Mouse (Mus musculus): ENCODE data around the gene C5ar2. TPM values are rescaled to one million over a fixed set of nuclear protein-coding genes. Genes with fewer than 3 reads are reported as not detected.

The C5ar2 gene
- 0.85 and 1.1 TPM in 2 replicates for polyA plus RNA-seq (2016; fragmentation: Nextera tagmentation; extraction: Ambion mirVana)

DNA sequence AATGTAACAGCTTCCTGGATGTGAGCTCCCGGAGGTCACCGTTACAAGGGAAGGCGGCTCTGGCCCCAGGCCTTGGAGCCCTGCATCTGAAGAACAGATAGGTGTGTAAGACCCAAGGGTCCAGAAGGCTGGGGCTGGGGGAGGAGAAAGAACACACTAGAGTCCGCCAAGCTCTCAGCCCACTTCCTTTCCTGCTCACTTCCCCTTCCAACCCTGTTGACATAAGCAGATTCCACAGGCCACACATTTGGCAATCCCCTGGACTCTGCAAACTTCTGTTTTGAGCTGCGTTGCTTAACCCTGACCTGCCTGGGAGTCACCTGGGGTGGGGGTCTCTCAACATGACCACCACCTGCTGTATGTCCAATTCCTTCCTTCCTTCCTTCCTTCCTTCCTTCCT lies at the start of gene C5ar2:
TSS of gene C5ar2 (minus strand) at position 88 of the 400 bp plus-strand sequence.
- ATAC-seq (ENCODE audit: insufficient number of reproducible peaks, low FRiP score) = no peak
- WGBS = 63% methylated on average over 5 of the region's 5 CpGs
- H3K36me3 ChIP-seq = no peaks in the 10 kb centered on the region
- no peaks in the 10 kb centered on the region for H3K27me3 ChIP-seq (replicated peaks)
- H3K4me2 ChIP-seq = no peak within 1 kb of the TSS
- no peak within 1 kb of the TSS for H3K4me3 ChIP-seq
- H3K9ac ChIP-seq = no peak within 1 kb of the TSS
- H3K27ac ChIP-seq (ENCODE audit: poor library complexity, severe bottlenecking) = no peak within 1 kb of the TSS
- peaks cover 6% of the 10 kb centered on the region; the same call in 1 of the 2 replicates for H3K4me1 ChIP-seq (replicated peaks)
- H3K9me3 ChIP-seq (replicated peaks) = no peaks in the 10 kb centered on the region

DNA sequence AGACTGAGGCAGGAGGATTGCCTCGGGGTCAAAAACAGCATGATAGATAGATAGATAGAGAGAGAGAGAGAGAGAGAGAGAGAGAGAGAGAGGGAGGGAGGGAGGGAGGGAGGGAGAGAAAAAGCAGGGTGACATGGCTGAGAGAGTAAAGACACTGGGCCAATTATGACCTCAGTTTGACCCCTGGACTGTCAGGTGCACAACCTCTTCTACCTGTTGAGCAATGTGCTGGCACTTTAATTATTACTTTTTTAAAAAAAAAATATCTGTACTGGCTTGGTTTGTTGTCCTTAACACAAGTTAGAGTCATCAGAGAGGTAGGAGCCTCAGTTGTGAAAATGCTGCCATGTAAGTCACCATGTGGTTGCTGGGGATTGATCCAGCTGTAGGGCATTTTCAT lies 43.8 kb upstream of the C5ar2 start:
- Histone ChIP-seq H3K9me3 (replicated peaks) (no peaks in the 10 kb centered on the region), H3K36me3 (peaks cover 15% of the 10 kb centered on the region), H3K27ac (ENCODE audit: poor library complexity, severe bottlenecking) (no peak overlapping the region), H3K4me3 (no peak overlapping the region), H3K9ac (no peak overlapping the region), H3K27me3 (replicated peaks) (no peaks in the 10 kb centered on the region), H3K4me2 (no peak overlapping the region), H3K4me1 (replicated peaks) (peaks cover 12% of the 10 kb centered on the region)
- WGBS = 52% methylated on average over 1 of the region's 1 CpGs
- no peak for ATAC-seq (ENCODE audit: insufficient number of reproducible peaks, low FRiP score)

DNA sequence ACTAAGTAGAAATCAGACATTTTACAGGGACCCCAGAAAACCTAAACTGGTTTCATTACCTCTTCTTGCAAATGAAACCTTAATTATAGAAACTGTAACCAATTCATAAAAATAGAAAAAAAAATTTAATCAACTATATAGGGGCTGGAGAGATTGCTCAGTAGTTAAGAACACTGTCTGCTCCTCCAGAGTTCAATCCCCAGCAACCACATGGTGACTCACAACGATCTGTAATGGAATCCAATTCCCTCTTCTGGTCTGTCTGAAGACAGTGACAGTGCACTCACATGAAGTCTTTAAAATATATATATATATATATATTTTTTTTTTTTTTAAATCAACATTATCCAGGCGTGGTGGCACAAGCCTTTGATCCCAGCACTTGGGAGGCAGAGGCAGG lies 43.1 kb upstream of the C5ar2 start:
- H3K4me3 ChIP-seq = peak overlapping the region; percentile 64
- peak overlapping the region; percentile 95 for H3K27ac ChIP-seq (ENCODE audit: poor library complexity, severe bottlenecking)
- peaks cover 12% of the 10 kb centered on the region for H3K4me1 ChIP-seq (replicated peaks)
- 0 out of 2 replicates have a peak overlapping the region, but pooled peaks have one; percentile 72 for H3K9ac ChIP-seq
- peaks cover 23% of the 10 kb centered on the region for H3K36me3 ChIP-seq
- ATAC-seq (ENCODE audit: insufficient number of reproducible peaks, low FRiP score) = no peak
- no peaks in the 10 kb centered on the region for H3K27me3 ChIP-seq (replicated peaks)
- 86% methylated on average over 2 of the region's 2 CpGs for WGBS
- peak overlapping the region; percentile 72 for H3K4me2 ChIP-seq
- no peaks in the 10 kb centered on the region for H3K9me3 ChIP-seq (replicated peaks)

DNA sequence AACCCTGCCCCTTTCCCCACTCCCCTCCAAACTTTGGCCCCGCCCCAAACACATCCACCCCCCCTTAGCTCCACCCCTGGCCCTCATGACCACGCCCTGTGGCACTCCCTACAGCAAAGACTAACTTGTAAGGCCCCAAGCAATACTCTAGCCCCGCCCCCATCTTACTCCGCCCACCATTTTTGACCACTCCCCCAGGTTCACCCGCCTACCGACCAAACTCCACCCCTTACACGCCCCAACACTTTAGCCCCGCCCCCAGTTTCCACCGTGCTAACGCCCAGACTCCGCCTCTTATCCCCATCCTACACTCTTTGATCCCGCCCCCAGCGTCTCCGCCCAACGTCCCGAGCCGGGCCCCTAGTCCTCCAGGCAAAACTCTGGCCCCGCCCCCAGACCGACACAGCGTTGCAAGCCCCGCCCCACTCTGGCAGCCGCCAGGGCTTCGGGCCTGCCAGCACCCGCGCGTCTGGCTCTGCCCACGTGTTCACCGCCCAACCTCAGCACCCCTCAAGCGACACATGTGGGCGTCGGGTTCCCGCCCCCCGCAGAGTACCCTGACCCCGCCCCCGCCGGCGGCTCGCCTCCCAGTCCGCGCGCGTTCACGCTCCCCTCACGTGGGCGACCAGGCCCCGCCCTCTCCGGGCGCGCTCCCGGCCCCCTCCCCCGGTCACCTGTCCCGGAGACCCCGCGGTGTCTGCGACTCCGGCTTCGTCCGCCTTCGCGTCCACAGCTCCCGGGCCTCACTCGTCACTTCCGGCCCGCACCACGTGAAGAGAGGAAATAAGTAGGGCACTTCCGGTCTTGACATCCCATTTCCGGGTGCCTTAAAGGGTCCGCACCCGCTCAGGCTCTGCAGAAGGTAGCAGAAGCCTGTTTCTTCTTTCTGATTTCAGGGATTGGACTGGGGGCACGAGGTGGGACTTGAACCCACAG lies 42.3 kb upstream of the C5ar2 start, which contains the start of gene Ccdc9:
TSS of gene Ccdc9 (minus strand) at position 770 of the 936 bp plus-strand sequence.
- peak; percentile 93 for ATAC-seq (ENCODE audit: insufficient number of reproducible peaks, low FRiP score)
- peaks cover 12% of the 10 kb centered on the region for H3K4me1 ChIP-seq (replicated peaks)
- H3K4me2 ChIP-seq = peak within 1 kb of the TSS; percentile 72
- H3K4me3 ChIP-seq = peak within 1 kb of the TSS; percentile 64
- H3K27ac ChIP-seq (ENCODE audit: poor library complexity, severe bottlenecking) = peak within 1 kb of the TSS; percentile 95
- H3K27me3 ChIP-seq (replicated peaks) = no peaks in the 10 kb centered on the region
- H3K9ac ChIP-seq = peak within 1 kb of the TSS; percentile 72
- H3K9me3 ChIP-seq (replicated peaks) = no peaks in the 10 kb centered on the region
- under 1% methylated on average over 69 of the region's 70 CpGs for WGBS
- H3K36me3 ChIP-seq = peaks cover 30% of the 10 kb centered on the region

DNA sequence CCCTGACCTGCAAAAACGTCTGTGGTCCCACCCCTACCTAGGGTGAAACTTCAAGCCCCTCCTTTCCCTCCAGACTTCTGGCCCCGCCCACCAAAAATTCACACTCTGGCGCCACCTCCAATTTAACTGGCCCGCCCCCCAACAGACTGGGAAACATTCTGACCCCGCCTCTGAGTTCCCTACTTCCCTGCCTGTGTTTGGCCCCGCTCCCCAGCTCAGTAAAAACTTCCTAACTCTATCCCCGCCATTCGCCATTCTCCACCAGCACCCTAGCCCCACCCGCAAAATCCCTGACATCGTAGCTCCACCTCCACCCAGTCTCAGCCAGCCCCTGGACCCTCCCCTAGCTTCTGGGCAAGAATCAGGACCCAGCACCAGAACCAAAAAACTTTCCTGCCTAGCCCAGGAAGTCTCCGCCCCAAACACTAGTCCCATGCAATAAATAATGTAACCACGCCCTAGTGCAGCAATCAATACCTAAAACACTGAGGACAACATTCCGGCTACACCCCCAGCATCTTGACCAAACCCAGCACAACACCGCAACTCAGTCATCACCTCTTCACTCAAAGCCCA lies 41.6 kb upstream of the C5ar2 start:
- peak; percentile 39 for ATAC-seq (ENCODE audit: insufficient number of reproducible peaks, low FRiP score)
- peaks cover 12% of the 10 kb centered on the region for H3K4me1 ChIP-seq (replicated peaks)
- H3K4me2 ChIP-seq = peak overlapping the region; percentile 72
- H3K36me3 ChIP-seq = peaks cover 38% of the 10 kb centered on the region
- H3K9ac ChIP-seq = peak overlapping the region; percentile 14; the same call in 1 of the 2 replicates
- peak overlapping the region; percentile 95 for H3K27ac ChIP-seq (ENCODE audit: poor library complexity, severe bottlenecking)
- no peaks in the 10 kb centered on the region for H3K27me3 ChIP-seq (replicated peaks)
- peak overlapping the region; percentile 64 for H3K4me3 ChIP-seq
- WGBS = 2% methylated on average over 14 of the region's 14 CpGs
- no peaks in the 10 kb centered on the region for H3K9me3 ChIP-seq (replicated peaks)

DNA sequence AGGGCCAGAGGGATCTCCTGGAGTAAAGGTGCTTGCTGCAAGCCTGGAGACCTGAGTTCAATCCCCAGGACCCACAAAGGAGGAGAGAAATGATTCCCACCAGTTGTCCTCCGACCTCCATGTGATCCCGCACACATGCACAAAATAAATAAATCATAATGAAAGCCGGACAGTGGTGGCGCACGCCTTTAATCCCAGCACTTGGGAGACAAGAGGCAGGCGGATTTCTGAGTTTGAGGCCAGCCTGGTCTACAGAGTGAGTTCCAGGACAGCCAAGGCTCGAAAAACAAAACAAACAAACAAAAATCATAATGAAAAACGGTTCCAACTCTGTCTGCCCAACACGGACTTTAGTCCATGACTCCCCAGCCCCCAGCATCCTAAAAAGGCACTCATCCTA lies 41.0 kb upstream of the C5ar2 start:
- no peak for ATAC-seq (ENCODE audit: insufficient number of reproducible peaks, low FRiP score)
- H3K4me1 ChIP-seq (replicated peaks) = peaks cover 12% of the 10 kb centered on the region
- H3K27ac ChIP-seq (ENCODE audit: poor library complexity, severe bottlenecking) = peak overlapping the region; percentile 95; the same call in 1 of the 2 replicates
- H3K27me3 ChIP-seq (replicated peaks) = no peaks in the 10 kb centered on the region
- WGBS = 71% methylated on average over 9 of the region's 9 CpGs
- H3K4me3 ChIP-seq = peak overlapping the region; percentile 64
- H3K4me2 ChIP-seq = peak overlapping the region; percentile 72
- H3K9ac ChIP-seq = peak overlapping the region; percentile 14; the same call in 1 of the 2 replicates
- H3K9me3 ChIP-seq (replicated peaks) = no peaks in the 10 kb centered on the region
- peaks cover 44% of the 10 kb centered on the region for H3K36me3 ChIP-seq

DNA sequence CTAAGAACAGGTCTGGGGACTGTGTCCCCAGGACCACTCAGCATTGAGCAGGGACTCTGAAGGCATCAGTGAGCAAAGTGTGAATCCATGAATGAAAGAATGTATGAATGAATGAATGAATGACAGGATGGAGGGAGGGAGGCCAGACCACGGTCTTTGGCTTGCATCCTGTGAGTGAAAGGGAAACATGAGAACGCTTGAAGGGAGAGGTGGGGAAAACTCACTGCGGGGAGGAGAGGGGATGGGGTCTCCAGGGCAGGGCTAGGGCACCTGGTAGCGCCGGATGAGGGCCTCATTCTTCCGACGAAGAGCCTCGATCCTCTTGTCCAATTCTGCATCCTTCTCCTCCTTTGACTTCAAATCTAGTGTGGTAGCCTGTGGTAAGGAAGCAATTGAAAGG lies 40.0 kb upstream of the C5ar2 start:
- no peak for ATAC-seq (ENCODE audit: insufficient number of reproducible peaks, low FRiP score)
- Histone ChIP-seq H3K9me3 (replicated peaks) (no peaks in the 10 kb centered on the region), H3K4me2 (no peak overlapping the region), H3K4me1 (replicated peaks) (peaks cover 12% of the 10 kb centered on the region), H3K4me3 (no peak overlapping the region), H3K27me3 (replicated peaks) (no peaks in the 10 kb centered on the region), H3K9ac (no peak overlapping the region), H3K36me3 (peaks cover 51% of the 10 kb centered on the region), H3K27ac (ENCODE audit: poor library complexity, severe bottlenecking) (no peak overlapping the region)
- WGBS = 92% methylated on average over 8 of the region's 8 CpGs

DNA sequence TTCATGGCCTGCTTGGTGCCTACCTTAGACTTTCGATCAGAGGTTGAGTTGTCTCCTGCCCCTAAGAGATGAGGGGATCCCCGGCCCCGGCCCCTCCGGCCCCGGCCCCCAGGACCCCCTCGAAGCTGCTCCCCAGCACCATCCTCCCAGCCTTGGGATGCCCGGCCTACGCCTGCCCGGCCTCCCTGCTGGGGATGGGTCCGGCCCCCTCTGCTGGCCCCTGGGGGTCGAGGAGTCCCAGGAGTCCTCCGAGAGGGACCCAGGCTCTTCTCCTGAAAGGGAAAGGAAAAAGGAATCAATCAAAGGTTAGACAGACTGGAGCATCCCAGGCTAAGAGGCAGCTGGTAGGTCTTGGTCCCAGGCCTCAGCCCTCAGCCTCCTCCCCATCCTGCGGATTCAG lies 38.4 kb upstream of the C5ar2 start:
- no peak for ATAC-seq (ENCODE audit: insufficient number of reproducible peaks, low FRiP score)

DNA sequence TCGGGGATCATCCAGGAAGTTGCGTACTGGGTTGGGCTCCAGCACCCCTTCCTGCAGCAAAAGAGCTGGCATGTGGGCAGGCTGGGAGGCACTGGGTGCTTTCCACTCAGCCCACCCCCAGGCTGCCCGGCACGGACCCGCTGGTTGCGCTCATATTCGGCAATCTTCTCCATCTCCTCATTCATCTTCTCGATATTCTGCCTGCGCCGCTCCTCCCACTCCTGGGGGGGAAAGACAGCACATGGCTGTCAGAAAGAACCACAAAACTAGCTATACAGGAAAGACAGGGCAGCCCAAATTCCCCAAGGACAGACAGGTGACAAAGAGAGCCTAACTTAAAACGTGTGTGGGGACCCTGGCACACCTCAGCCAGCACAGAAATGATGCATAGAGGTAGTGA lies 36.8 kb upstream of the C5ar2 start:
- Histone ChIP-seq H3K4me2 (no peak overlapping the region), H3K4me1 (replicated peaks) (peaks cover 12% of the 10 kb centered on the region), H3K4me3 (no peak overlapping the region), H3K27me3 (replicated peaks) (no peaks in the 10 kb centered on the region), H3K9me3 (replicated peaks) (no peaks in the 10 kb centered on the region), H3K9ac (no peak overlapping the region), H3K36me3 (peaks cover 84% of the 10 kb centered on the region), H3K27ac (ENCODE audit: poor library complexity, severe bottlenecking) (no peak overlapping the region)
- 85% methylated on average over 11 of the region's 11 CpGs for WGBS
- no peak for ATAC-seq (ENCODE audit: insufficient number of reproducible peaks, low FRiP score)

More for the DNA sequence above, 38.4 kb upstream of the C5ar2 start:
- Histone ChIP-seq H3K4me3 (no peak overlapping the region), H3K9ac (no peak overlapping the region), H3K36me3 (peaks cover 68% of the 10 kb centered on the region), H3K27ac (ENCODE audit: poor library complexity, severe bottlenecking) (no peak overlapping the region), H3K9me3 (replicated peaks) (no peaks in the 10 kb centered on the region), H3K27me3 (replicated peaks) (no peaks in the 10 kb centered on the region), H3K4me1 (replicated peaks) (peaks cover 12% of the 10 kb centered on the region), H3K4me2 (no peak overlapping the region)
- 91% methylated on average over 13 of the region's 13 CpGs for WGBS

DNA sequence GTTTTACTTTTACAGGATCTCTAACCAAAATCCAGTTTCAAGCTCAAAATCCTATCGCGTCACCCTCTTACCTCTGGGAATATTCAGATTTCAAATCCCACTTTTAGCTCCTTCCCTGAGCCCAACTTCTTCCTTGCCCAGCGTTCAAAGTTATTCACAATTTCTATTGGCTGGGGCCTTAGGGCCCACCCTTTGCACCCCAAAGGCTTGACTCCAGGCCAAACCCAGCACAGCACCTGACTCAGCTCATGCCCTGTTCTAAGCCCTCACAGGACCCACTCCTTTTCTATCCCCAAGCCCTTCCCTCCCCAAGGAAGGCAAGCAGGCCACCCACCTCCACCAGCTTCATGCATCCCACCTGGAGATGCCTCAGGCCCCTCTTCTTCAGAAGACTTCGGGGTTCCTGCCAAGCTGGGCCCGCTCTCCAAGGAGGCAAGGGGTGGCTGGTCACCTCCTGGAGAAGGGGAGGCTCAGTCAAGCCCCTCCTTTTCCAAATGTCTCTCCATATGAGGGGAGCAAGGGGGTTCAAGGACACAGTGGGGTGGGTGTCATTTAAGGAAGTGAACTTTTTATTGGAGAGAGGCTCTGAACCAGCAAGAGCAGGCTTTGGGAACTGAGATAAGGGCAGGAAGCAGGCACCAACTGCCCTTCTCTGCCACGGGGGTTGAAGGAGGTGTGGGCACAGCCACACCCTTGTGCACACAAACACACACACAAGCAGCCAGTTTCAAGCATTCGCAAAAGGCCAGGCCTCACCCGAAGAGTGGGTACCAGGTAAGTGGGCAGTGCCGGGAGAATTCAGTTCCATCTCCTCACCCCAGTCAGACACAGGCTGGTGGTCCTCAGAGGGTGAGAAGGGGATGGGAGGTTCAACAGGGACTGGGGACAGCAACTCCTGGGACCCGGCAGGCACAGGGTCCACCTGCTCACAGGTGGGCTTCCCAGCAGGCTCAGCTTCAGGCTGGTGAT lies 31.3 kb upstream of the C5ar2 start:
- Histone ChIP-seq H3K27ac (ENCODE audit: poor library complexity, severe bottlenecking) (no peak overlapping the region), H3K9me3 (replicated peaks) (no peaks in the 10 kb centered on the region), H3K4me1 (replicated peaks) (peaks cover 32% of the 10 kb centered on the region), H3K4me2 (no peak overlapping the region), H3K4me3 (no peak overlapping the region), H3K27me3 (replicated peaks) (no peaks in the 10 kb centered on the region), H3K9ac (peak overlapping the region; percentile 21; the same call in 1 of the 2 replicates), H3K36me3 (peaks cover 52% of the 10 kb centered on the region)
- no peak for ATAC-seq (ENCODE audit: insufficient number of reproducible peaks, low FRiP score)
- WGBS = 81% methylated on average over 10 of the region's 10 CpGs
